Mouse (Mus musculus) embryonic facial prominence, embryonic 12.5 days (tissue): ENCODE data around the gene Zfp229. TPM values are rescaled to one million over a fixed set of nuclear protein-coding genes. Genes with fewer than 3 reads are reported as not detected.
"Not testable (repeated sequence)": the region's sequence is repeated elsewhere in the genome, so short reads cannot be mapped to it uniquely, and the experiment has no call there.

Source experiments
- ATAC-seq: fragments of 200-750 bp; cut with Nextera tagmentation; 2 replicates; pipeline ENCODE4 v1.8.0; 2017; ENCODE audit not compliant: insufficient number of reproducible peaks, insufficient read depth, low FRiP score, low TSS enrichment
- H3K27ac ChIP-seq: fragments of 300-500 bp; sonication (generic); 2 replicates; pipeline ENCODE4 v1.5.1; 2016; ENCODE audit warnings: mild to moderate bottlenecking
- H3K27me3 ChIP-seq: fragments of 300-500 bp; sonication (generic); 2 replicates; pipeline ENCODE4 v1.6.1; 2016; ENCODE audit warnings: mild to moderate bottlenecking, moderate library complexity
- H3K36me3 ChIP-seq: fragments of 300-500 bp; sonication (generic); 2 replicates; pipeline ENCODE4 v1.6.1; 2016; ENCODE audit warnings: mild to moderate bottlenecking
- H3K4me1 ChIP-seq: fragments of 300-500 bp; sonication (generic); 2 replicates; pipeline ENCODE4 v1.6.1; 2016
- H3K4me2 ChIP-seq: fragments of 300-500 bp; sonication (generic); replicated peaks from 2 replicates; pipeline ENCODE4 v1.6.1; 2016; ENCODE audit warnings: mild to moderate bottlenecking, moderate library complexity
- H3K4me3 ChIP-seq: fragments of 300-500 bp; sonication (generic); 2 replicates; pipeline ENCODE4 v1.5.1; 2016; ENCODE audit warnings: mild to moderate bottlenecking
- H3K9ac ChIP-seq: fragments of 300-500 bp; sonication (generic); 2 replicates; pipeline ENCODE4 v1.6.1; 2016; ENCODE audit warnings: mild to moderate bottlenecking, moderate library complexity
- H3K9me3 ChIP-seq: fragments of 300-500 bp; sonication (generic); 2 replicates; pipeline ENCODE4 v1.6.1; 2016; ENCODE audit warnings: mild to moderate bottlenecking, moderate library complexity
- WGBS: fragments of 180-500 bp; shearing (Covaris S2); methylation state at CpG from one replicate; pipeline ENCODE4 v1.1.7; 2016; 5-methylcytosine and 5-hydroxymethylcytosine counted together
- polyA plus RNA-seq: library from polyadenylated mRNA; unstranded; fragments of >200 nt; fragmentation: Nextera tagmentation; extraction: Ambion mirVana; gene quantifications from 2 replicates; pipeline ENCODE4 v1.2.1, GENCODE M21; 2016

Zfp229 gene
- polyA plus RNA-seq, 1 experiment from 2014 or later = 8.2 TPM

- H3K36me3 ChIP-seq = no peaks in the 10 kb centered on the region
- peak overlapping the region; percentile 35 for H3K4me3 ChIP-seq
- H3K9me3 ChIP-seq = no peaks in the 10 kb centered on the region
- peak overlapping the region; percentile 58 for H3K4me2 ChIP-seq
- no peak overlapping the region for H3K9ac ChIP-seq
- 12% methylated on average over 20 of the region's 20 CpGs for WGBS
- no peak overlapping the region for H3K27ac ChIP-seq
- H3K4me1 ChIP-seq = no peaks in the 10 kb centered on the region
- no peaks in the 10 kb centered on the region for H3K27me3 ChIP-seq
- no peak for ATAC-seq
Observed at GRCm38 (mm10) chr17:21753342-21754208, 23.0 kb downstream of the Zfp229 start.

GRCm38 (mm10) chr17:21770336-21770735, 39.7 kb downstream of the Zfp229 start:
- 83% methylated on average over 2 of the region's 2 CpGs for WGBS
- no peak overlapping the region for H3K9ac ChIP-seq
- H3K27me3 ChIP-seq = no peaks in the 10 kb centered on the region
- H3K4me1 ChIP-seq = no peaks in the 10 kb centered on the region
- H3K9me3 ChIP-seq = no peaks in the 10 kb centered on the region
- H3K36me3 ChIP-seq = no peaks in the 10 kb centered on the region
- no peak overlapping the region for H3K27ac ChIP-seq
- no peak for ATAC-seq
- no peak overlapping the region for H3K4me3 ChIP-seq
- H3K4me2 ChIP-seq = no peak overlapping the region

- ATAC-seq = no peak
- 84% methylated on average over 4 of the region's 4 CpGs for WGBS
- no peak overlapping the region for H3K4me3 ChIP-seq
Observed at GRCm38 (mm10) chr17:21792256-21792655, 61.7 kb downstream of the Zfp229 start.

DNA sequence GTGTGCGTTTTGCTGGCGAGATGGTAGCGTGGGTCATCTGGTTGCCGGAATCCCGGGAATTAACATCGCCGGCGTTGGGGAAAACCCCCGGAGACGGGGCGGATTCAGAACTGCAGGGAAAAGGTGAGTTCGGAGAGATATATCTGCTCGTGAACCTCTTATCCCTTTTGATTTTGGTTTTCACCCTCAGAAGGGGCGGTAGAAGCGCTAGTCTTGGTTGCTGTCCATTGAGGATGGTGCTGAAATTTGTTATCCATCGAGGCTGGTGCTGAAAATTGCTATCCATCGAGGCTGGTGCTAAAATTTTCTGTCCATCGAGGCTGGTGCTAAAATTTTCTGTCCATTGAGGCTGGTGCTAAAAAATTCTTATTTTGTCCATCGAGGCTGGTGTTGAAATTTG, 70.8 kb downstream of the Zfp229 start:
- not testable (repeated sequence) for H3K27ac ChIP-seq, H3K9me3 ChIP-seq, H3K36me3 ChIP-seq, H3K4me2 ChIP-seq, H3K9ac ChIP-seq, H3K4me3 ChIP-seq, ATAC-seq, H3K27me3 ChIP-seq, H3K4me1 ChIP-seq
- WGBS = 45% methylated on average over 19 of the region's 19 CpGs

More at GRCm38 (mm10) chr17:21792256-21792655, 61.7 kb downstream of the Zfp229 start:
- H3K27ac ChIP-seq = no peak overlapping the region
- no peaks in the 10 kb centered on the region for H3K36me3 ChIP-seq
- no peaks in the 10 kb centered on the region for H3K4me1 ChIP-seq
- no peak overlapping the region for H3K9ac ChIP-seq
- H3K9me3 ChIP-seq = no peaks in the 10 kb centered on the region
- no peak overlapping the region for H3K4me2 ChIP-seq
- no peaks in the 10 kb centered on the region for H3K27me3 ChIP-seq

Other genes starting within 250 kb of the Zfp229 start
- gene Zfp53, start 241.8 kb upstream of the Zfp229 start, polyA plus RNA-seq = 10.0 and 11.5 TPM in 2 replicates
- gene Zfp52, start 195.3 kb upstream of the Zfp229 start, polyA plus RNA-seq = 4.8 and 4.9 TPM in 2 replicates
- gene Zfp948, start 163.8 kb upstream of the Zfp229 start, polyA plus RNA-seq = 13.8 and 14.7 TPM in 2 replicates
- 5.5 and 6.7 TPM in 2 replicates for gene Zfp983, start 80.2 kb upstream of the Zfp229 start, polyA plus RNA-seq
- gene Gm10226, start 38.9 kb upstream of the Zfp229 start, polyA plus RNA-seq = 8.3 and 10.9 TPM in 2 replicates
- 17.7 and 20.6 TPM in 2 replicates for gene Zfp760, start 23.1 kb upstream of the Zfp229 start, polyA plus RNA-seq
- gene Zfp820, start 115.0 kb downstream of the Zfp229 start, polyA plus RNA-seq = 6.9 and 7.7 TPM in 2 replicates
- 7.2 and 8.6 TPM in 2 replicates for gene Zfp995, start 179.1 kb downstream of the Zfp229 start, polyA plus RNA-seq
- 28.3 and 30.5 TPM in 2 replicates for gene Zfp942, start 231.7 kb downstream of the Zfp229 start, polyA plus RNA-seq
- gene Zfp943, start 231.8 kb downstream of the Zfp229 start, polyA plus RNA-seq = 20.0 and 22.8 TPM in 2 replicates